Mouse (Mus musculus) G1E (cell line): ENCODE measurements around the gene Arhgef25. TPM values are rescaled to one million over a fixed set of nuclear protein-coding genes. Genes with fewer than 3 reads are reported as not detected.
A peak's percentile ranks its signal among the peaks of the same experiment; 100 is the strongest.

ENCODE experiments used
- ATAC-seq: 2 replicates; pipeline ENCODE4 v1.8.0; 2016; ENCODE audit warnings: mild to moderate bottlenecking; ENCODE audit not compliant: insufficient number of reproducible peaks, poor library complexity, low FRiP score, severe bottlenecking; ENCODE audit errors: extremely low read depth
- DNase-seq: peaks from one replicate; pipeline ENCODE4 v3.0.0; 2012; ENCODE audit warnings: low spot score
- H3K27me3 ChIP-seq: 2 replicates; pipeline ENCODE4 v1.6.1; 2012; ENCODE audit warnings: mild to moderate bottlenecking, low read length, inconsistent platforms; ENCODE audit not compliant: insufficient read depth
- H3K36me3 ChIP-seq: replicated peaks from 2 replicates; pipeline ENCODE3; 2012; ENCODE audit warnings: mild to moderate bottlenecking, inconsistent platforms
- H3K4me1 ChIP-seq: 2 replicates; pipeline ENCODE4 v1.6.1; 2012; ENCODE audit warnings: low read depth, low read length, inconsistent platforms, mixed read lengths; ENCODE audit not compliant: insufficient read depth
- H3K4me3 ChIP-seq: 2 replicates; pipeline ENCODE4 v1.5.1; 2012; ENCODE audit warnings: low read depth, mild to moderate bottlenecking, inconsistent platforms, low read length, moderate library complexity, mixed read lengths
- H3K9me3 ChIP-seq: replicated peaks from 2 replicates; pipeline ENCODE4 v1.6.1; 2012; ENCODE audit warnings: inconsistent platforms
- CTCF ChIP-seq: IDR thresholded peaks from 2 replicates; pipeline ENCODE4 v1.5.1; 2012; ENCODE audit warnings: low read depth, low read length, inconsistent platforms, mixed read lengths
- GATA1 ChIP-seq: IDR thresholded peaks from 2 replicates; pipeline ENCODE4 v1.6.1; 2012; ENCODE audit warnings: borderline replicate concordance, low read length, inconsistent platforms, mixed read lengths
- GATA2 ChIP-seq: IDR thresholded peaks from 2 replicates; pipeline ENCODE4 v1.6.1; 2012; ENCODE audit warnings: low read depth, low read length, inconsistent platforms, borderline replicate concordance
- POLR2AphosphoS5 ChIP-seq: IDR thresholded peaks from 2 replicates; pipeline ENCODE4 v1.6.1; 2012; ENCODE audit warnings: low read depth, low read length, inconsistent platforms; ENCODE audit not compliant: insufficient replicate concordance
- TAL1 ChIP-seq: conservative IDR thresholded peaks from 2 replicates; pipeline ENCODE4 v1.6.1; 2012; ENCODE audit warnings: low read depth, low read length, inconsistent platforms, mixed read lengths
- polyA plus RNA-seq: library from polyadenylated mRNA; stranded (reverse); fragments of >175 nt; gene quantifications from 2 replicates; pipeline ENCODE4 v1.2.3, GENCODE M21; 2012
- total RNA-seq, 2 experiments: library from RNA; stranded (forward) in 1 of 2; stranded (reverse) in 1 of 2; fragments of 200-1000 nt in 1 of 2; fragments of >200 nt in 1 of 2; fragmentation: Nextera tagmentation in 1 of 2; gene quantifications; 2 replicates each; pipeline ENCODE4 v1.2.3; 2014 to 2017

The Arhgef25 gene
- total and polyA plus RNA-seq, 3 experiments, result 51.4 to 98.4 (median 70.1) TPM

- H3K36me3 ChIP-seq, result peaks cover 66% of the 10 kb centered on the region
- peaks cover 6% of the 10 kb centered on the region; the same call in 1 of the 2 replicates for H3K27me3 ChIP-seq
- TF ChIP-seq TAL1 (no peak), CTCF (no peak), GATA2 (no peak), POLR2AphosphoS5 (no peak), GATA1 (no peak)
- ATAC-seq (no peak), DNase-seq (no peak)
- peaks cover 93% of the 10 kb centered on the region for H3K4me1 ChIP-seq
- peaks cover 2% of the 10 kb centered on the region for H3K9me3 ChIP-seq
- no peak overlapping the region for H3K4me3 ChIP-seq
These were observed 16.5 kb downstream of the Arhgef25 start for GRCm38 (mm10) chr10:127173148-127174065.

GRCm38 (mm10) chr10:127171631-127172200, 18.2 kb downstream of the Arhgef25 start:
- no peaks in the 10 kb centered on the region for H3K9me3 ChIP-seq
- peaks cover 90% of the 10 kb centered on the region for H3K4me1 ChIP-seq
- DNase-seq (no peak), ATAC-seq (no peak)
- H3K36me3 ChIP-seq, result peaks cover 81% of the 10 kb centered on the region
- H3K4me3 ChIP-seq, result peak overlapping the region; percentile 68; the same call in 1 of the 2 replicates
- TF ChIP-seq GATA1, result no peak
- TF ChIP-seq POLR2AphosphoS5, result no peak
- TF ChIP-seq TAL1, result no peak
- TF ChIP-seq GATA2, result no peak
- no peak for TF ChIP-seq CTCF
- H3K27me3 ChIP-seq, result no peaks in the 10 kb centered on the region

- Histone ChIP-seq H3K9me3 (no peaks in the 10 kb centered on the region), H3K36me3 (peaks cover 86% of the 10 kb centered on the region), H3K4me3 (peak overlapping the region; percentile 68), H3K4me1 (peaks cover 87% of the 10 kb centered on the region), H3K27me3 (no peaks in the 10 kb centered on the region)
- ATAC-seq, result no peak
- peak; percentile 94 for TF ChIP-seq CTCF
- no peak for TF ChIP-seq TAL1
- peak; percentile 66 for DNase-seq
These were observed 19.0 kb downstream of the Arhgef25 start for GRCm38 (mm10) chr10:127170837-127171272.

GRCm38 (mm10) chr10:127170002-127170401, 19.9 kb downstream of the Arhgef25 start:
- DNase-seq, result no peak
- peaks cover 86% of the 10 kb centered on the region for H3K36me3 ChIP-seq
- H3K9me3 ChIP-seq, result no peaks in the 10 kb centered on the region
- H3K4me3 ChIP-seq, result peak overlapping the region; percentile 67; the same call in 1 of the 2 replicates
- H3K4me1 ChIP-seq, result peaks cover 84% of the 10 kb centered on the region
- no peaks in the 10 kb centered on the region for H3K27me3 ChIP-seq
- ATAC-seq, result no peak
- TF ChIP-seq GATA2, result no peak
- no peak for TF ChIP-seq TAL1
- no peak for TF ChIP-seq CTCF
- no peak for TF ChIP-seq GATA1
- TF ChIP-seq POLR2AphosphoS5, result no peak

GRCm38 (mm10) chr10:127167614-127168192, 22.2 kb downstream of the Arhgef25 start:
- Histone ChIP-seq H3K9me3 (no peaks in the 10 kb centered on the region), H3K4me3 (peak overlapping the region; percentile 93), H3K27me3 (no peaks in the 10 kb centered on the region), H3K36me3 (peaks cover 73% of the 10 kb centered on the region), H3K4me1 (peaks cover 80% of the 10 kb centered on the region)
- TF ChIP-seq TAL1 (no peak), GATA2 (no peak), GATA1 (no peak)
- DNase-seq, result no peak
- no peak for ATAC-seq

- TF ChIP-seq POLR2AphosphoS5 (no peak), GATA1 (no peak), CTCF (no peak), GATA2 (no peak), TAL1 (no peak)
- ATAC-seq (no peak), DNase-seq (no peak)
- Histone ChIP-seq H3K4me1 (peaks cover 75% of the 10 kb centered on the region), H3K36me3 (peaks cover 66% of the 10 kb centered on the region), H3K4me3 (peak overlapping the region; percentile 93), H3K9me3 (no peaks in the 10 kb centered on the region), H3K27me3 (no peaks in the 10 kb centered on the region)
These were observed 22.9 kb downstream of the Arhgef25 start for GRCm38 (mm10) chr10:127166771-127167613.
